Mouse (Mus musculus) telencephalon, adult 2 months (tissue): Measurements from ENCODE around the gene Ttyh1.
"Not testable (repeated sequence)": the region's sequence is repeated elsewhere in the genome, so short reads cannot be mapped to it uniquely, and the experiment has no call there.

ENCODE experiments used
- DNase-seq: peaks from one replicate; pipeline ENCODE4 v3.0.0-alpha.2; 2011; ENCODE audit warnings: low read depth, low spot score

The Ttyh1 gene

DNA sequence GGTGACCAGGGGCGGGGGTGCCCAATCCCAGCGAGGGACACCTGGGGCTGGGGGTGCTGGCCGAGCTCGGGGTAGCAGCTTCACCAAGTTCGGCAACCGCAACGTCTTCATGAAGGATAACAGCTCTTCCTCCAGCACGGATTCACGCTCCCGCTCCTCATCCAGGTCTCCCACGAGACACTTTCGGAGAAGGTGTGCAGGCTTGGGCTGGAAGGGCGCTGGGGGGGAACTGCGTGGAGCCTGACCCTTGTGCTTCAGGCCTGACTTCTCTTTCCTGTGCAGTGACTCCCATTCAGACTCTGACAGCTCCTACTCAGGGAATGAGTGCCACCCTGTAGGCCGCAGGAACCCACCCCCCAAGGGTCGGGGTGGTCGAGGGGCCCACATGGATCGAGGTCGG is 24.3 kb downstream of the Ttyh1 start:
- no peak for DNase-seq

DNA sequence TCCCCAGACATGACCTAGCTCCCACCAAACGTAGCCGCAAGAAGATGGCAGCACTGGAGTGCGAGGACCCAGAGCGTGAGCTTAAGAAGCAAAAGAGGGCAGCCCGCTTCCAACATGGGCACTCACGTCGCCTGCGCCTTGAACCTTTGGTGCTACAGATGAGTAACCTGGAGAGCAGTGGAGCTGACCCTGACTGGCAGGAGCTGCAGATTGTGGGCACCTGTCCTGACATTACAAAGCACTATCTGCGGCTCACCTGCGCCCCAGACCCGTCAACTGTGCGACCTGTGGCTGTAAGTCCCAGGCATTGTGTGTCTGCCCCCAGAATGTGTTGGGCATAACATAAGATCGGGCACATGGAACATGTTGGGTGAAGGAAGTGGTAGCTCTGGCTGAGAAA is 24.8 kb downstream of the Ttyh1 start:
- DNase-seq: no peak

DNA sequence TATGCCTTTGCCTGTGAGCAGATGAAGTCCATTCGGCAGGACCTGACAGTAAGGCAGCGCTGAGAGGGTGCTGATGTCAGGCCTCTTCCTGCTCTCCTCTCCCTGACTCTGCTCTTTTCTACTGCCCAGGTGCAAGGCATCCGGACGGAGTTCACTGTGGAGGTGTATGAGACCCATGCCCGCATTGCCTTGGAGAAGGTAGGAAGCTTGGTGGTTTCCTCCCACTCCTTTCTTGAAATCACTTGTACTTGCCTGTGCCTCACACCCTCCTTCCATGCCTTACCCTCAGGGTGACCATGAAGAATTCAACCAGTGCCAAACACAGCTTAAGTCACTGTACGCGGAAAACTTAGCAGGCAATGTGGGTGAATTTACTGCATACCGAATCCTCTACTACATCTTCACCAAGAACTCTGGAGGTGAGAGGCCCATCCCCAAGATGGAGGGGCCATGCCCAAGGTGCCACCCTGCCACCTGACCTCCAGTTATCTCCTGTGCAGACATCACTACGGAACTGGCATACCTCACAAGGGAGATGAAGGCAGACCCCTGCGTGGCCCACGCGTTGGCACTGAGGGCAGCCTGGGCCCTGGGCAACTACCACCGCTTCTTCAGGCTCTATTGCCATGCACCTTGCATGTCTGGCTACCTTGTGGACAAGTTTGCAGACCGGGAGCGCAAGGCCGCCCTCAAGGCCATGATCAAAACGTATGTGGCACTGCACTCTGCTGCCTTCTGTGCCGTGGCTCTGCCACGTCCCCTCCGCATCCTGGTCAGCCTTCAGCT is 25.8 kb downstream of the Ttyh1 start:
- DNase-seq: no peak

DNA sequence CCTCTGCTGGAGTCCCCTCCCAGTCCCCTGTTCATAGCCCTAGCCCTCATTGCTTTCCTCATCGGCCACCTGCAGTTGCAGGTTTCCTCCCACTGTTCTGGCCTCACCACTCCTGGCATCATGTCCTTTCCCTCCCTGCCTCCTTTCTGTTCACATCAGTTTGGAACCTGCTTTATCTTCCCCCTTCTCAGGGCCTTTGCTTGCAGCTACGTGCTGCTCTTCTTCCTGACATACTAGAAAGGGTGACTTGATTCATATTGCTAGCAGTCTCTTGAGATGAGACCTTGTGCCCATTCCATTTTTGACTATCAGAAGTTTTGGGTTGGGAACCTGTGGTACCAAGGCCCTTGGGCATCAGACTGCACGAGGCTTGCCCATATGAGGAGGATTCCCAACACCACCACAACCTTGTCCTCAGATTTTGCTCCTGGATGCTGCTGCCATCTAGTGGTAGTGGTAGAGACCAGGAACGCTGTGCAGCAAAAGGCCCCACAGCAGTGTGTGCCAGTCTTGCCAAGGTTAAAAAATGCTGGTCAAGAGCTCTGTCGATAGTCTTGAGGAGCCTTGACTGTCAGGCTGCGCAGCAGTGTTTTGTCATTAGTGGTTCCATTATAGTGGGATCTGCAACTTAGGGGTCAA is 26.5 kb downstream of the Ttyh1 start:
- no peak for DNase-seq

- no peak for DNase-seq
Observed at GRCm38 (mm10) chr7:4146241-4147180, 27.3 kb downstream of the Ttyh1 start.

- no peak for DNase-seq
Observed at GRCm38 (mm10) chr7:4147371-4147770, 28.2 kb downstream of the Ttyh1 start.

DNA sequence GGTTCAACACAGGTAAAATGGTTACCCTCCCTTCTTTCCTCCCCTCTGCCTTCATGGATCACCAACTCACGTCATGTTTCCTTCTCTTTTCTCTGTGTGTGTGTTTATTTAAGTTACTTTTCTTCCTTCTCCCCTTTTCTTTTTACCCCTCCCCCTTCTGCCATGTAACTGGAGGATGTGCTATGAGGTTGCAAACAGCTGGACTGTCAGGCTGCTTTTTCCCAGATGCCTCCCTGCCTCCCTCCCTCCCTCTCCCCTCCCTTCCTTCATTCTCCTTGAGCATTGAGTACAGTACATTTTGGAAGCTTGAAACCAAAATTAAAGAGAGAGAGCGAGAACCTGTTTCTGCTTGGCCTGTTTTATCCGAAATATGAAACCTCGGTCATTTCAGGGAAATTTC is 28.6 kb downstream of the Ttyh1 start:
- DNase-seq: no peak

- DNase-seq: no peak
Observed at GRCm38 (mm10) chr7:4148341-4149208, 29.4 kb downstream of the Ttyh1 start.

DNA sequence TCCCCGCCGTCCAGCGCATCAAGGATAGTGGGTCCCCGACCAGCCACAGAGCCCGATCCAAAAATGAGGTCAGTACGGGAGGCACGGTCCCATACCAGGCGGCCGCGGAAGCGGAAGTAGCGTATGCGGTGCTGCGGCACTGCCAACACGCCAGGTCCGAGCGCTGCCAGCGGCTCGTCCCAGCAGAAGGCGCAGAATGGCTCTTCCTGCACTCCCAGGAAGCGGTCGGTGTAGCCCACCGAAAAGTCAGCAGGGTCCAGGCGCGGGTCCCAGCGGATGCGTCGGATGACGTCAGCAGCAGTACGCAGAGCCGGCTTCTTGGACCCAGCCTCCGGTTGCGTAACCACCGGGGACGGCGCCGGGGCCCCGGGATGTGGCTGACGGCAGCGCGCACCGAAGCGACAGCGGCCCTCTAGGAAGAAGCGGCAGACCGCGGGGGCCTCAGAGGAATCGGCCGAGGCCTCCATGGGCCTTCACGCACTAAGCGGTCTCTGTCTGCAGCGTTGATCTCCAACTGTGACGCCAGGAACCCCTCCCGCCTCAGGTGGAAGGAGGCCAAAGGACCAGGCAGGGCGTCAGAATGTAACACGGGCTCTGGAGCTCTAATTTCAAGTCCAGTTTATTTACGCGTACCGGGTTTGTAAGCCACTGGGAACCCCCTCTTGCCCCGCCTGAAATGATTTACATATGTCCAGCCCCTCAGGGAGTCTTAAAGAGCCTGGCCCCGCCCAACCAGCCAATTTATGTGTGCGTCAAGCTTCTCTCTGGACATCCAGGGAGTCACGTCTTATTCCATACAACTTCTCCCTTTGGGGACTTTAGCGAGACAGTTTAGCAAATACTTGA is 30.2 kb downstream of the Ttyh1 start:
- DNase-seq: peak; percentile 72

GRCm38 (mm10) chr7:4150059-4150541 is 30.9 kb downstream of the Ttyh1 start, which contains the start of gene Leng9:
Gene Leng9 (minus strand): TSS chr7:4150374.
- no peak for DNase-seq

- no peak for DNase-seq
Observed at GRCm38 (mm10) chr7:4150811-4151221, 31.6 kb downstream of the Ttyh1 start.

- no peak for DNase-seq
Observed at GRCm38 (mm10) chr7:4151241-4151640, 32.0 kb downstream of the Ttyh1 start.

DNA sequence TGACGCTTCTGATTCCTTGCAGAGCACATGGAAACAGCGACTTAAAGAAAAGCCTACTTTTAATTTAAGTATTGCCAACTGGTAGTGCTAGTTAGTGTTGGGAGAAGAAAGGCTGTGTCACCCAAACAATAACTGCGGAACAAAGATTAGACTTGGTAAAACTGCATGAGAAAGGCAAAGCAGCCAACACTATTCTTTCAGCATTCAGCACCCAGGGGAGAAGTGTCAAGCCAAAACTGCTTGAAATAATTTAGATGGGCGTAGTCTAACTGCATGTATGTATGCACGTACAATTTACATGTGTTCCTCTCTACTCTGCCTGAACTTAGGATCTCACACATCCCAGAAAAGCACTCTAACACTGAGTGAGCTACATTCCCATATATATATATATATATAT is 35.1 kb downstream of the Ttyh1 start:
- no peak for DNase-seq

- DNase-seq: no peak
Observed at GRCm38 (mm10) chr7:4154976-4155375, 35.8 kb downstream of the Ttyh1 start.

DNA sequence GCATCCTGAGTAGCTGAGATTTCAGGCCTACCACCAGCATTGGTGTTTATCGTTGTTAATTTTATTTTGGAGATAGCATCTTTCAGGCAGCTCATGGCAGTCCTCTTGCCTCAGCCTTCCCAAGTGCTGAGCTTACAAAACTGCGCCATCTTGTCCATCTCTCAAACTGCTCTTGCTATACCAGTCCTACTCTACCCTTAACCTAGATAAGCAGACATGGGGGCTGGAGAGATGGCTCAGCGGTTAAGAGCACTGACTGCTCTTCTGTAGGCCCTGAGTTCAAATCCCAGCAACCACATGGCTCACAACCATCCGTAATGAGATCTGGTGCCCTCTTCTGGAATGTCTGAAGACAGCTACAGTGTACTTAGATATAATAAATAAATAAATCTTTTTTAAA is 42.4 kb downstream of the Ttyh1 start:
- DNase-seq: not testable (repeated sequence)

DNA sequence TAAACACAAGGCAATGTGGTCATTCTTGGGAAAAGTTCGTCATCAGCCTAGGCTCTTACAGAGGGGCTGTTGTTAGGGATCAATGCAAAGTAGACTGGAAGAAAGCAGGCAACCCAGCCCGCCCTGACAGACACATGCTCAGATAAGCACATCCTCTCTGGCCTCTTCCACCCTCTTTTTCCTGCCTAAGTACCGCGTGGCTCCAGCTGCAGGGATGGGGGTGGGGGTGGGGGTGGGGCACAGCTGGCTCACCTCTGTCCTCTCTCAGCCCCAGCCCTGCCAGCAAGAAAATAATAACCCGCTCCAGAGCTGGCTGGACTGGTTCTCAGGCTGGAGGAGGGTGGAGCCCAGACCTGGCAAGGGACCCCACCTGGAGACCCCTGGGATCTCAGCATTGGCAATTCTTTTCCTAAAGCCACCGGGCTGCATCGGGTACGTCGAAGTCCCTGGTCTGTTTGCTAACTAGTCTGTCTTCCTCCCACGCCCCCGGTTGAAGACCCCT is 44.4 kb downstream of the Ttyh1 start:
- no peak for DNase-seq

DNA sequence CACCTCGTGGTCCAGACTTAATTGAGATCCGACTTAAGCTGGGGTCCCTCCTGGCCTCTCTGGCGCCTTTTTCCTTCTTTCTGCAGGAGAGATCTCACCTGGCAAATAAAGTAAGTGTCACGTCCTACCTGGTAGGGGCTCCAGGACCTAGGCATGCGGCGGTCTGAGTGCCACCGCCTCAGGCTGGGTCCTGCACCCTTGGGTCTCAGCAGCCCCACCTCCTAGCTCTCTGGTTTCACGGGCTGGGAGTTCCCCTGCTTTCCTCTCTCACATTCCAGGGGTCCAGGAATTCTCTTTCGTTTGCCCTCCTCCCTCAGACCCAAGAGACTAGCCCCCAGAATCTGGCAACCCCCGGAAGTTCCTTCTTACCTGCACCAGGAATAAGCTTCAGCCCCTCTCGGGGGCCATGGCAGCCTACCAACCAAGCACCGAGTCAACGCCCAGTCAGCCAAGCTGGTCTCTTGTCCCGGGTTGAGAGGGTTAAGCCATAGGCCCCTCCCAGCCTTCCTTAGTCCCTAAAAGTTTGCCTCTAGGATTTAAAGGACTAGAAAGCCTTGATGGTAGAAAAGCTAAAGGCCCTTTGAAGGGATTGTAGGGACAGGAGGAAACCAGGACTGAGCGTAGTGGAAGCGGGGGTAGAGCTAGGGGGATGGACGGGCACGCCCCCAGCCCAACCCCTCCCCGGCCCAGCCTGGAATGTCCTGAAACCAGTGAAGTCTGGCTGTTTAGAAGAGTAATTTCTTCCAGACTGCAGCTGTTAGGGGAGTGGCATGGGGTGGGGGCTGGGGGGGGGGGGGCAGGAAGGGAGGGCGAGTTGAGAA is 45.1 kb downstream of the Ttyh1 start, which contains the start of gene Cdc42ep5:
TSS of gene Cdc42ep5 (minus strand) at position 771 of the 821 bp plus-strand sequence.
- no peak for DNase-seq

- no peak for DNase-seq
Observed at GRCm38 (mm10) chr7:4165286-4165685, 46.1 kb downstream of the Ttyh1 start.

DNA sequence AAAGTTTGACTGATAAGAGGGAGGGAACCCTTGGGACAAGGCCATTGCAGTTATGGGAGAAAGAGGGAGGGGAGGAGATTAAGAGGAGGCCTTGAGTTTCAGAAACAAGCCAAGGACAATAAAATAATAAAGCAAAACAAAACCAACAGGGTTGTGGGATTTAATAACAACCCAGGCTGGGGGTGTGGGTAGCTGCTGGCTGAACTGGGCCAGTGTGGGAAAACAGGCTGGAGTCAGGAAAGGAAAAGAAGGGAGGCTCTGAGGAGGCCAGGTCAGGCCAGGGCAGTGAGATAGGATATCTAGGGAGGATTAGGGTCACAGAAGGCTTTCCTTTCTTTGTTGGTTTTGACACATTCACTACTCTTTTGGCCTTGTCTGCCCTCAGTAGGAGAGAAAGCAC is 47.9 kb downstream of the Ttyh1 start:
- DNase-seq: no peak
